Mouse (Mus musculus): ENCODE measurements around the gene Bcas3. TPM values are rescaled to one million over a fixed set of nuclear protein-coding genes. Genes with fewer than 3 reads are reported as not detected.
"Not testable (repeated sequence)": the region's sequence is repeated elsewhere in the genome, so short reads cannot be mapped to it uniquely, and the experiment has no call there.

Bcas3 gene
- total RNA-seq, 2 experiments from 2014 or later = 36.4 to 52.8 TPM

GRCm38 (mm10) chr11:85712026-85712804 lies 359.2 kb downstream of the Bcas3 start:
- peak in 1 of 2 experiments; percentile 31 for DNase-seq

GRCm38 (mm10) chr11:85712860-85713813 lies 360.2 kb downstream of the Bcas3 start:
- peak; percentile 84 to 89 for DNase-seq

- peak; percentile 30 to 45 for DNase-seq
Measured at GRCm38 (mm10) chr11:85713814-85714208, 360.8 kb downstream of the Bcas3 start.

GRCm38 (mm10) chr11:85714312-85714931 lies 361.5 kb downstream of the Bcas3 start:
- DNase-seq = peak; percentile 33 to 51

GRCm38 (mm10) chr11:85716730-85717129 lies 363.8 kb downstream of the Bcas3 start:
- DNase-seq = not testable (repeated sequence)

- DNase-seq = no peak
Measured at GRCm38 (mm10) chr11:85719091-85719490, 366.1 kb downstream of the Bcas3 start.

GRCm38 (mm10) chr11:85719766-85720165 lies 366.8 kb downstream of the Bcas3 start:
- DNase-seq = no peak

- DNase-seq = no peak
Measured at GRCm38 (mm10) chr11:85720269-85720773, 367.4 kb downstream of the Bcas3 start.

- no peak for DNase-seq
Measured at GRCm38 (mm10) chr11:85721986-85722385, 369.0 kb downstream of the Bcas3 start.

- no peak for DNase-seq
Measured at GRCm38 (mm10) chr11:85724159-85724558, 371.2 kb downstream of the Bcas3 start.

GRCm38 (mm10) chr11:85729725-85730124 lies 376.8 kb downstream of the Bcas3 start:
- DNase-seq = no peak

- DNase-seq = no peak
Measured at GRCm38 (mm10) chr11:85732462-85733012, 379.6 kb downstream of the Bcas3 start.

GRCm38 (mm10) chr11:85733577-85733976 lies 380.6 kb downstream of the Bcas3 start:
- DNase-seq = peak in 1 of 2 experiments; percentile 40

- no peak for DNase-seq
Measured at GRCm38 (mm10) chr11:85734317-85735211, 381.6 kb downstream of the Bcas3 start.

- no peak for DNase-seq
Measured at GRCm38 (mm10) chr11:85737227-85737626, 384.3 kb downstream of the Bcas3 start.

GRCm38 (mm10) chr11:85737893-85738292 lies 384.9 kb downstream of the Bcas3 start:
- no peak for DNase-seq

GRCm38 (mm10) chr11:85738585-85738984 lies 385.6 kb downstream of the Bcas3 start:
- DNase-seq = no peak

GRCm38 (mm10) chr11:85739266-85739977 lies 386.5 kb downstream of the Bcas3 start:
- no peak for DNase-seq

- no peak for DNase-seq
Measured at GRCm38 (mm10) chr11:85746373-85746772, 393.4 kb downstream of the Bcas3 start.

GRCm38 (mm10) chr11:85748891-85749290 lies 395.9 kb downstream of the Bcas3 start:
- no peak for DNase-seq
